Mouse (Mus musculus): Measurements from ENCODE around the gene Sirt3. TPM values are rescaled to one million over a fixed set of nuclear protein-coding genes. Genes with fewer than 3 reads are reported as not detected.

Sirt3 gene
- 18.4 and 21.6 TPM in 2 replicates for polyA plus RNA-seq (2014; fragmentation: Nextera tagmentation; extraction: Ambion mirVana)

DNA sequence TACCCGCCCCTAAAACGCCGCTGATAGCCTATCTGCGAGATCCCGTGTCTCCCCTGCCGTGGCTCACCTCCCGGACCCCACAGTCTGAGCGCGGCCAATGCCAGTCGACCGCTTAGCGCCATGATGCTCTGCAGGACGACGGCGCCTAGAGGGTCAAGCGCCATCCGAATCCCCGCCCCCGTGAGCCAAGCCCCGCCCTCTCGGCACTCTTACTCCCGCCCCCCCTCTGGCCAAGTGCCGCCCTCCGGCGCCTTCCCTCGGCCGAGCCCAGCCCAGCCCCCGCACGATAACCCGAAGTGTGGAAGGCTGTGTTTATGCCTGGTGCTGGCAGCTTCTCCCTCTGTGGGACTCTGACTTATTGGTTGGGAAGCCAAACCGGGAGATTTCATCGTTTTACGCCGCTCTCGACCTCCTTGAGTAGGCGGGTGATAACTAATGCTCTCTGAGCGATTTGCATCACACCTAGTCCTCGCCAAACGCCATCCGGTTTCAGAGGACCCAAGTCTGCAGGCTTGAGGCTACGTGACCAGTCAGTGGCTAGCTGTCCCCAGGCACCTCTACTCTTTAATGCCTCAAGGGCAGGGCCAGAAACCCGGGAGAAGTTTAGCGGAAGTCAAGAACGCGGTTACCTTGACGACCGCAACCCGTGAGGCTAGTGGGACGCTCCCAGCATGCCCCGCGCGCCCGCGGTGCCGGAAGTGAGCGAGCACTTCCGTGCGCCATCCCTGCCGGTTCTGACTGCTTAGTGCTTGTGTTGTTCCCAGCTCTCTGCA, at the start of gene Sirt3, which contains the start of gene Psmd13:
Gene Sirt3 (minus strand): TSS at position 614 of the 773 bp plus-strand sequence.
Gene Psmd13 (plus strand): TSS at position 273 of the 773 bp plus-strand sequence.
- peak within 1 kb of the TSS; percentile 52 for H3K4me3 ChIP-seq (ENCODE audit: low read depth, low read length)
- DNase-seq (ENCODE audit: low spot score, missing footprints) (peak; percentile 99), ATAC-seq (ENCODE audit: low FRiP score) (peak; percentile 95)
- H3K27ac ChIP-seq (ENCODE audit: low read depth, low read length), result peak within 1 kb of the TSS; percentile 75
- H3K4me1 ChIP-seq (ENCODE audit: control insufficient read depth, insufficient read depth, low read length), result peaks cover 8% of the 10 kb centered on the region
- H3K27me3 ChIP-seq (ENCODE audit: control insufficient read depth, insufficient read depth, low read length), result no peaks in the 10 kb centered on the region
- peak within 1 kb of the TSS; percentile 85 for H3K4me2 ChIP-seq
- H3K9ac ChIP-seq (ENCODE audit: low read length), result peak within 1 kb of the TSS; percentile 49
- no peaks in the 10 kb centered on the region for H3K36me3 ChIP-seq (ENCODE audit: control insufficient read depth, insufficient read depth, low read length)
- under 1% methylated on average over 59 of the region's 59 CpGs for WGBS
- no peaks in the 10 kb centered on the region for H3K9me3 ChIP-seq (ENCODE audit: control insufficient read depth, low read length)

DNA sequence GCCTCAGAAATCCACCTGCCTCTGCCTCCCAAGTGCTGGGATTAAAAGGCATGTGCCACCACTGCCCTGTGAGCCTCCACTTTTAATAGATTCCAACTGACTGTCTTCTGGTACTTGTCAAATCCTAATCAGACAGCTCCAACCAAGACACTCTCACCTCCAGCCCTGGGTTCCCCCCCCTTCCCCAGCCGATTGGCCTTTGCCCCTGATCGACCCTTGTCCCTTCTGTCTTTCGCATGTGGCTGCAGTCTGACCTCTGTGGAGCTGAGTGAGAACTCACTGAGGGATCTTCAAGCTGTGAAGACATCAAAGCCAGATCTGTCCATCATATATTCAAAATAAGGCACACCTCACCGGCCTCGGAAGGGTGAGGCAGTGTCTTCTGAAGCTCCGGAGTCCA, 45.1 kb upstream of the Sirt3 start:
- 89% methylated on average over 6 of the region's 6 CpGs for WGBS

DNA sequence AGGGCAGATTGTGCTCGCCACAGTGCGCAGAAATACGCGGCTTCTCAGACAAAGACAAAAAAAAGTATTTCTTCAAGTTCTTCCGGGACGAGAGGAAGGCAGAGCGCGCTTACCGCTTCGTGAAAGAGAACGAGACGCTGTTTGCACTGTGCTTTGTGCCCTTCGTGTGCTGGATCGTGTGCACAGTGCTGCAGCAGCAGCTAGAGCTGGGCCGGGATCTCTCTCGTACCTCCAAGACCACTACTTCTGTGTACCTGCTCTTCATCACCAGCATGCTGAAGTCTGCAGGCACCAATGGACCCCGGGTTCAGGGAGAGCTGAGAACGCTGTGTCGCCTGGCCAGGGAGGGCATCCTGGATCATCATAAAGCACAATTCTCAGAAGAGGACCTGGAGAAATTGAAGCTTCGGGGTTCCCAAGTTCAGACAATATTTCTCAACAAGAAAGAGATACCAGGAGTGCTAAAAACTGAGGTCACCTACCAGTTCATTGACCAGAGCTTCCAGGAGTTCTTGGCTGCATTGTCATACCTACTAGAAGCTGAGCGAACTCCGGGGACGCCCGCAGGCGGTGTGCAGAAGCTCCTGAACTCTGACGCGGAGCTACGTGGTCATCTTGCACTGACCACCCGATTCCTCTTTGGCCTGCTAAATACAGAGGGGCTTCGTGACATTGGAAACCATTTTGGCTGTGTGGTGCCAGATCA, 41.1 kb upstream of the Sirt3 start:
- 20% methylated on average over 30 of the region's 30 CpGs for WGBS
- Histone ChIP-seq H3K9ac (ENCODE audit: low read length) (peak overlapping the region; percentile 45), H3K4me3 (ENCODE audit: low read depth, low read length) (peak overlapping the region; percentile 41), H3K9me3 (ENCODE audit: control insufficient read depth, low read length) (no peaks in the 10 kb centered on the region), H3K36me3 (ENCODE audit: control insufficient read depth, insufficient read depth, low read length) (no peaks in the 10 kb centered on the region), H3K27me3 (ENCODE audit: control insufficient read depth, insufficient read depth, low read length) (peaks cover 44% of the 10 kb centered on the region), H3K27ac (ENCODE audit: low read depth, low read length) (no peak overlapping the region), H3K4me2 (peak overlapping the region; percentile 83), H3K4me1 (ENCODE audit: control insufficient read depth, insufficient read depth, low read length) (peaks cover 12% of the 10 kb centered on the region)
- no peak for ATAC-seq (ENCODE audit: low FRiP score)
- DNase-seq (ENCODE audit: low spot score, missing footprints), result peak; percentile 94

More for the DNA sequence above, 45.1 kb upstream of the Sirt3 start:
- Histone ChIP-seq H3K9ac (ENCODE audit: low read length) (no peak overlapping the region), H3K9me3 (ENCODE audit: control insufficient read depth, low read length) (no peaks in the 10 kb centered on the region), H3K4me2 (no peak overlapping the region), H3K27me3 (ENCODE audit: control insufficient read depth, insufficient read depth, low read length) (peaks cover 25% of the 10 kb centered on the region), H3K4me3 (ENCODE audit: low read depth, low read length) (no peak overlapping the region), H3K4me1 (ENCODE audit: control insufficient read depth, insufficient read depth, low read length) (peaks cover 9% of the 10 kb centered on the region), H3K36me3 (ENCODE audit: control insufficient read depth, insufficient read depth, low read length) (no peaks in the 10 kb centered on the region), H3K27ac (ENCODE audit: low read depth, low read length) (no peak overlapping the region)
- DNase-seq (ENCODE audit: low spot score, missing footprints) (peak; percentile 37), ATAC-seq (ENCODE audit: low FRiP score) (no peak)

DNA sequence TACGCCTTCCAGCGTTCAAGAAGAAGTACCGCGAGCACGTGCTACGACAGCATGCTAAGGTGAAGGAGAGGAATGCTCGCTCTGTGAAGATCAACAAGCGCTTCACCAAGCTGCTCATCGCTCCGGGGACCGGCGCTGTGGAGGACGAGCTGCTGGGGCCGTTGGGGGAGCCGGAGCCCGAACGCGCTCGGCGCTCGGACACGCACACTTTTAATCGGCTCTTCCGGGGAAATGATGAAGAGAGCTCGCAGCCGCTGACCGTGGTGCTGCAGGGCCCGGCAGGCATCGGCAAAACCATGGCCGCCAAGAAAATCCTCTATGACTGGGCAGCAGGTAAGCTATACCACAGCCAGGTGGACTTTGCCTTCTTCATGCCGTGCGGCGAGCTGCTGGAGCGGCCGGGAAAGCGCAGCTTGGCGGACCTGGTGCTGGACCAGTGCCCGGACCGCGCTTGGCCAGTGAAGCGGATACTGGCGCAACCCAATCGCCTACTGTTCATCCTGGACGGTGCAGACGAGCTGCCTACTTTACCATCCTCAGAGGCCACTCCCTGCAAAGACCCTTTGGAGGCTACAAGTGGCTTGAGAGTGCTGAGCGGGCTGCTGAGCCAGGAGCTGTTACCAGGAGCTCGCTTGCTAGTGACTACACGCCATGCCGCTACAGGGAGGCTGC, 40.4 kb upstream of the Sirt3 start:
- ATAC-seq (ENCODE audit: low FRiP score), result no peak
- under 1% methylated on average over 49 of the region's 49 CpGs for WGBS
- peak; percentile 95 for DNase-seq (ENCODE audit: low spot score, missing footprints)
- no peaks in the 10 kb centered on the region for H3K9me3 ChIP-seq (ENCODE audit: control insufficient read depth, low read length)
- peak overlapping the region; percentile 83 for H3K4me2 ChIP-seq
- peaks cover 44% of the 10 kb centered on the region for H3K27me3 ChIP-seq (ENCODE audit: control insufficient read depth, insufficient read depth, low read length)
- H3K4me3 ChIP-seq (ENCODE audit: low read depth, low read length), result peak overlapping the region; percentile 41
- H3K9ac ChIP-seq (ENCODE audit: low read length), result peak overlapping the region; percentile 45
- H3K36me3 ChIP-seq (ENCODE audit: control insufficient read depth, insufficient read depth, low read length), result no peaks in the 10 kb centered on the region
- H3K27ac ChIP-seq (ENCODE audit: low read depth, low read length), result no peak overlapping the region
- H3K4me1 ChIP-seq (ENCODE audit: control insufficient read depth, insufficient read depth, low read length), result peaks cover 12% of the 10 kb centered on the region

DNA sequence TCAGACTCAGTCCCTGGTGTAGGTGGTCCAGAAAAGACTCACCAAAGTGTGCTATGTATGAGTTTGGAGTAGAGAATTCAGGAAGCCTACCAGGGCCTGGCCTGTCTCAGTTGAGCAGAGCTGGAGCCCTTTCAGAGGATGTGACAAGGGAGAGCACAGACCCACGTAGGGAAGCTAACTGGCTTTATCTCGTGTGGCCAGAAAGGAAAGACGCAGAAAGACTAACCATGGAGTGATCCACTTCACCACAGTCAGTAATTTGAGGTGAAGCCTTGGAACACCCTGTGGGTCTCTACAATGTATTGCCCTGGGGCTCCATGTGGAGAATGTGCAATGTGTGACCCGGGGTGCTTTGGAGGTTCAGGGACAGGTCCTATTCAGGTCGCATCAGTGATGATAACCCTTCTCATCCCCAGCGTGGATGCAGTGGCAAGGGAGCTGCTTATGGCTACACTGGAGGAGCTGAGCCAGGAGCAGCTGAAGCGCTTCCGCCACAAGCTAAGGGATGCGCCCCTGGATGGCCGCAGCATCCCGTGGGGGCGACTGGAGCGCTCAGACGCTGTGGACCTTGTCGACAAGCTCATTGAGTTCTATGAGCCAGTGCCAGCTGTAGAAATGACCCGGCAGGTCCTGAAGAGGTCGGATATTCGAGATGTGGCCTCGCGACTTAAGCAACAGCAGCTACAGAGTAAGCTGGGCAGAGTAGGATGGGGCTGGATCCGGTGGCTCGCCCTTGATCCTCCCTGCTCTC, 39.3 kb upstream of the Sirt3 start:
- H3K27ac ChIP-seq (ENCODE audit: low read depth, low read length), result no peak overlapping the region
- H3K4me1 ChIP-seq (ENCODE audit: control insufficient read depth, insufficient read depth, low read length), result peaks cover 12% of the 10 kb centered on the region
- no peak overlapping the region for H3K4me3 ChIP-seq (ENCODE audit: low read depth, low read length)
- no peaks in the 10 kb centered on the region for H3K36me3 ChIP-seq (ENCODE audit: control insufficient read depth, insufficient read depth, low read length)
- ATAC-seq (ENCODE audit: low FRiP score) (no peak), DNase-seq (ENCODE audit: low spot score, missing footprints) (peak; percentile 87)
- 26% methylated on average over 22 of the region's 22 CpGs for WGBS
- peaks cover 44% of the 10 kb centered on the region for H3K27me3 ChIP-seq (ENCODE audit: control insufficient read depth, insufficient read depth, low read length)
- H3K9ac ChIP-seq (ENCODE audit: low read length), result no peak overlapping the region
- H3K4me2 ChIP-seq, result no peak overlapping the region
- no peaks in the 10 kb centered on the region for H3K9me3 ChIP-seq (ENCODE audit: control insufficient read depth, low read length)

DNA sequence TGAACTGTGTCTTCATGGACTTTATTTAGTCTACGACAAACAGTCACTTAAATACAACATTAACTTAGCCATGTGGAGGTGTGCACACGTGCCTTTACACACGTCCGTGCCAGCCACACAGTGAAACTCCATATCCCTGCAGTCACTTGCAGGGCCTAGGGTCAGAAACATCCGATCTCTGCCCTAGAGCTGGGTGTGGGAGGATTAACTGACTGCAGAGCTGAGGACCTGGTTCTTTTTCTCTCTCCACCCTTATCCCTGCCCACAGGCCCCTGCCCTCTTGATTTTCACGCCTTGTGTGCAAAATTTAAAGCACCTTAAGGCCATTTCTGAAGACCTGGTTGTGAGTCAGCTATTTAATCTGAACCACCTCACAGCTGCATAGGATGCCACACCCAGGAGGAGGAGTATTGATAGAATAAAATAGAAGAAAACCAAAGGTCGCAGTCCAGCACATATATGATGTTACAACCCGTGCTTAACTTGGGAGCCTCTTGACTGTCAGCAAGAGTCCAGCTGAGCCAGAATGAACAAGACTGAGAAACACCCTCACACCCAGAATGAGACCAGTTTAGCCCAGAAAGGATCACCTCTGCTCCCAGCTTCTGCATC, 38.4 kb upstream of the Sirt3 start, which contains the start of gene Nlrp6:
Gene Nlrp6 (plus strand): TSS at position 485 of the 612 bp plus-strand sequence.
- H3K9me3 ChIP-seq (ENCODE audit: control insufficient read depth, low read length), result no peaks in the 10 kb centered on the region
- peaks cover 44% of the 10 kb centered on the region for H3K27me3 ChIP-seq (ENCODE audit: control insufficient read depth, insufficient read depth, low read length)
- peak; percentile 2 for DNase-seq (ENCODE audit: low spot score, missing footprints)
- 73% methylated on average over 8 of the region's 8 CpGs for WGBS
- H3K4me3 ChIP-seq (ENCODE audit: low read depth, low read length), result no peak within 1 kb of the TSS
- no peak within 1 kb of the TSS for H3K4me2 ChIP-seq
- H3K27ac ChIP-seq (ENCODE audit: low read depth, low read length), result no peak within 1 kb of the TSS
- H3K4me1 ChIP-seq (ENCODE audit: control insufficient read depth, insufficient read depth, low read length), result peaks cover 12% of the 10 kb centered on the region
- no peak for ATAC-seq (ENCODE audit: low FRiP score)
- no peak within 1 kb of the TSS for H3K9ac ChIP-seq (ENCODE audit: low read length)
- no peaks in the 10 kb centered on the region for H3K36me3 ChIP-seq (ENCODE audit: control insufficient read depth, insufficient read depth, low read length)

DNA sequence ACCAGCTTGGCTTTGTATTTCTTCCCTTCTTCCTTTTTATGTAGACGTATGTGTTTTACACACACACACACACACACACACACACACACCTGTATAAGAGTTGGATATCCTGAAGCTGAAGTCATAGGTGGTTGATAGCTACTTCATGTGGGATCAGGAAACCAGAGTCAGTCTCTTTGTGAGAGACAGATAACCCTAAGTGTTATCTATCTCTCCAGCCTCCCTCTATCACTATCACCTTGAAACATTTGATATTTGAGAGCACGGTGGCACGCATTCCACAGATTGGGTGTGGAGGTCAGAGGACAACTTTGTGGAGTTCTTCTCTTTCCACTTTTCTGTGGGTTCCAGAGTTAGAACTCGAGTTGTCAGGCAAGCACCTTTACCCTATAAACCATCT, 37.8 kb upstream of the Sirt3 start:
- Histone ChIP-seq H3K9ac (ENCODE audit: low read length) (no peak overlapping the region), H3K27me3 (ENCODE audit: control insufficient read depth, insufficient read depth, low read length) (peaks cover 44% of the 10 kb centered on the region), H3K4me1 (ENCODE audit: control insufficient read depth, insufficient read depth, low read length) (peaks cover 12% of the 10 kb centered on the region), H3K36me3 (ENCODE audit: control insufficient read depth, insufficient read depth, low read length) (no peaks in the 10 kb centered on the region), H3K27ac (ENCODE audit: low read depth, low read length) (no peak overlapping the region), H3K4me3 (ENCODE audit: low read depth, low read length) (no peak overlapping the region), H3K9me3 (ENCODE audit: control insufficient read depth, low read length) (no peaks in the 10 kb centered on the region), H3K4me2 (no peak overlapping the region)
- WGBS, result 80% methylated on average over 4 of the region's 4 CpGs
- ATAC-seq (ENCODE audit: low FRiP score) (no peak), DNase-seq (ENCODE audit: low spot score, missing footprints) (peak; percentile 53)

DNA sequence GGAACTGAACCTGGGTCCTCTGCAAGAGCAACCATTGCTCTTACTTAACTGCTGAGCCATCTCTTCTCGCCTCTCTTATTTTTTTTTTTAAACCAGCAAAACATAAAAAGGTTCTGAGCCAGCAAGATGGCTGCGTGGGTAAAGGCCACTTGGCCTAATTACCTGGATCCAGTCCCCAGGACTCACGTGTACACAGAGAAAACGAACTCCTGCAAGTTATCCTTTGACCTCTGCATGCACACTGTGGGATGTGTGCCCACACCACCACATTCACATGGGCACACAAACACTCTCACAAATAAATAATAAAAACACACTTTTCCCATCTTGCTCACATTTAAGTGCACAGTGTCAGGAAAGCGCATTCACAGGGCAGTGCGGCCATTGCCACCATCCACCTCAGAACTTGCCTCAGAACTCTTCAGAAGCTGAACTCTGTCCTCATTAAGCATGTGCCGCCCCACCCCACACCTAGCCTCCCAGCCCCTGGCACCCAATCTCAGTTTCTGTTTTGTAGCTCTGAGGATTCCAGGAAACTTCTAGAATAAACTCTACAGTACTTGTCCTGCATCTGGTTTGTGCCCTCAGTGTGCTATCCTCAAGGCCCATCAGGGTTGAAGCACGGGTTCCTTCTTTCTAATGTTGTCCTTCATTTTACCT, 32.1 kb upstream of the Sirt3 start:
- no peaks in the 10 kb centered on the region for H3K4me1 ChIP-seq (ENCODE audit: control insufficient read depth, insufficient read depth, low read length)
- H3K4me3 ChIP-seq (ENCODE audit: low read depth, low read length), result no peak overlapping the region
- H3K4me2 ChIP-seq, result no peak overlapping the region
- DNase-seq (ENCODE audit: low spot score, missing footprints), result no peak
- ATAC-seq (ENCODE audit: low FRiP score), result no peak
- H3K9me3 ChIP-seq (ENCODE audit: control insufficient read depth, low read length), result no peaks in the 10 kb centered on the region
- H3K9ac ChIP-seq (ENCODE audit: low read length), result no peak overlapping the region
- WGBS, result 87% methylated on average over 8 of the region's 8 CpGs
- H3K27me3 ChIP-seq (ENCODE audit: control insufficient read depth, insufficient read depth, low read length), result no peaks in the 10 kb centered on the region; the same call in 1 of the 2 replicates
- no peaks in the 10 kb centered on the region for H3K36me3 ChIP-seq (ENCODE audit: control insufficient read depth, insufficient read depth, low read length)
- H3K27ac ChIP-seq (ENCODE audit: low read depth, low read length), result no peak overlapping the region
